In the genomic region with DNA sequence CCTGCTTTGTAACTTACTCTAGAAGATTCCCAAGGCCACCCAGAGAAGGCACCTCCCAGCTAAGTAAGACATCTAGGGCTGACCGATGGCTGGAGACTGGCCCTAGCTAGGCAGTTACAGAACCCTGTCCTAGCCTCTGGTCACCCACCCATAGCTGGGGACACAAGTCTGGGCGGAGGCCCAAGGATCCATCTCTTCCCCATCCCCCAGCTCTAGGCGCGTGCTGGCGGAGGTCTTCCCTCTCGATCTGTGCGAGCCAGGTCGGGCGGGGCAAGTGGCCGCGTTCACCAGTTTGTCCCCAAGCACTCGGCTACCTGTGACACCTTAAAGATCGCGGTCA, we compare ENCODE assay signal across 1 mouse cellular context.
TF ChIP-seq lines count a peak whose summit lies in the region.

No protein-coding gene starts in this region.

TF ChIP-seq in MEL, 35 proteins besides CTCF, POLR2A, EP300 and RAD21 (continued from another document):
- no peak for TF ChIP-seq USF2 (IDR thresholded peaks at IDR 0.05; ENCODE audit: borderline replicate concordance in 1 of 2, insufficient read depth in 1 of 2, low read depth in 1 of 2, low read length in 2 of 2)
- no peak for TF ChIP-seq CHD1 (IDR thresholded peaks at IDR 0.05; ENCODE audit: low read depth, low read length)
